Mouse (Mus musculus) limb, embryonic 11.5 days (tissue): ENCODE results near the gene Angptl2. TPM values are rescaled to one million over a fixed set of nuclear protein-coding genes. Genes with fewer than 3 reads are reported as not detected.

Experiments used
- ATAC-seq: fragments of 200-750 bp; cut with Nextera tagmentation; 2 replicates; pipeline ENCODE4 v1.8.0; 2017; ENCODE audit warnings: low read depth; ENCODE audit not compliant: insufficient number of reproducible peaks, low FRiP score, low TSS enrichment
- DNase-seq: peaks from one replicate; pipeline ENCODE4 v3.0.0-alpha.2; 2015; ENCODE audit warnings: low spot score
- H3K27ac ChIP-seq: fragments of 300-500 bp; sonication (generic); replicated peaks from 2 replicates; pipeline ENCODE4 v1.5.1; 2014; ENCODE audit warnings: low read depth, mild to moderate bottlenecking, low read length
- H3K27me3 ChIP-seq: fragments of 300-500 bp; sonication (generic); 2 replicates; pipeline ENCODE4 v1.6.1; 2014; ENCODE audit warnings: mild to moderate bottlenecking, low read length, mixed read lengths; ENCODE audit not compliant: control insufficient read depth, insufficient read depth
- H3K36me3 ChIP-seq: fragments of 300-500 bp; sonication (generic); 2 replicates; pipeline ENCODE4 v1.6.1; 2014; ENCODE audit warnings: mild to moderate bottlenecking, low read length, moderate library complexity, mixed read lengths; ENCODE audit not compliant: control insufficient read depth, insufficient read depth
- H3K4me1 ChIP-seq: fragments of 300-500 bp; sonication (generic); 2 replicates; pipeline ENCODE4 v1.6.1; 2014; ENCODE audit warnings: low read length, mixed read lengths; ENCODE audit not compliant: control insufficient read depth, insufficient read depth
- H3K4me2 ChIP-seq: fragments of 300-500 bp; sonication (generic); 2 replicates; pipeline ENCODE4 v1.6.1; 2014; ENCODE audit warnings: low read depth, mild to moderate bottlenecking, moderate library complexity; ENCODE audit not compliant: severe bottlenecking
- H3K4me3 ChIP-seq: fragments of 300-500 bp; sonication (generic); 2 replicates; pipeline ENCODE4 v1.5.1; 2014; ENCODE audit warnings: low read depth, low read length
- H3K9ac ChIP-seq: fragments of 300-500 bp; sonication (generic); 2 replicates; pipeline ENCODE4 v1.6.1; 2014; ENCODE audit warnings: mild to moderate bottlenecking, low read length
- H3K9me3 ChIP-seq: fragments of 300-500 bp; sonication (generic); 2 replicates; pipeline ENCODE4 v1.6.1; 2016; ENCODE audit warnings: low read length; ENCODE audit not compliant: control insufficient read depth
- WGBS: fragments of 180-500 bp; shearing (Covaris S2); extraction: QIAGEN DNeasy Blood & Tissue Kit; methylation state at CpG from one replicate; pipeline ENCODE4 v1.1.7; 2014; 5-methylcytosine and 5-hydroxymethylcytosine counted together
- polyA plus RNA-seq: library from polyadenylated mRNA; unstranded; fragments of >200 nt; fragmentation: Nextera tagmentation; extraction: Ambion mirVana; gene quantifications from 2 replicates; pipeline ENCODE4 v1.2.1, GENCODE M21; 2014

Angptl2 gene
- 48.8 and 49.2 TPM in 2 replicates for polyA plus RNA-seq

DNA sequence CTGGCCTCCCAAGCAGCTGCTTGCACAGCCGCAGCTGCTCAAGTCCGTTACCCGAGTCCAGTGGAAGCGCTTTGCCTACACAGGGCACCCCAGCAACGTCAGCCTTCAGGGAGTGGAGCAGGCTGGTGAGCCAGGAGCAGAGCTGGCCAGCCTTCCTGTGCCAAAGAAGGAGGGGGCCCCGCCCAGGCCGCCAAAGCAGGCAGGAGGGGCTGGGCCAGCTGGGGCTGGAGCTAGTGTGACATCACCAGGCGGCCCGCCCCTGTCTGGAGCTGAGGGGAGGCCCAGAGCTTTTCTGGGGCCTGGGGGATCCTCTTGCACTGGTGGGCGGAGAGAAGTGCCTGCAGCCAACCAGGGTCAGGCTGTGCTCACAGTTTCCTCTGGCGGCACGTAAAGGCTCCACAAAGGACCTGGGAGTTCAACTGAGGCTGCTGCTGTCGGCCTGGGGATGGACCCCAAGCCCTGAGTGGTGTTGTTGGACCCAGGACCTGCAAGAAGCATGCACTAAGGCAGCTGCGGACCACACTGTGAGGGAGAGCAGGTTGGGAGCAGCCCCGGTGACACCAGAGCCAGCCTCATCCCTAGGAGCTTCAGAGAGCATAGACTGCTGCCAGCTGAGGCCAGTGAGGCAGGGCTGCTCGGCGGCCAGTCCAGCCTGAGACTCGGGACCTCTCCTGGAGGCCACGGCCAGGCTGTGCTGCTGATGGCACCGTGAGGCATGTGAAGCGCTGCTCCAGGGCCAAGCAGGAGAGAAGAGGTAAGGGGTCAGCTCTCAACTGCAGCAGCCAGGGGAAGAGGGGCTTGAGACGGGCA is at the start of gene Angptl2:
Gene Angptl2, plus strand, starts transcription at position 370 of the 810 bp plus-strand sequence.
- Histone ChIP-seq H3K4me3 (peak within 1 kb of the TSS; percentile 77), H3K9ac (peak within 1 kb of the TSS; percentile 84), H3K9me3 (no peaks in the 10 kb centered on the region), H3K36me3 (no peaks in the 10 kb centered on the region), H3K4me1 (peaks cover 46% of the 10 kb centered on the region), H3K4me2 (peak within 1 kb of the TSS; percentile 90), H3K27ac (peak within 1 kb of the TSS; percentile 86), H3K27me3 (no peaks in the 10 kb centered on the region)
- ATAC-seq (peak; percentile 95), DNase-seq (peak; percentile 95)
- under 1% methylated on average over 22 of the region's 22 CpGs for WGBS

DNA sequence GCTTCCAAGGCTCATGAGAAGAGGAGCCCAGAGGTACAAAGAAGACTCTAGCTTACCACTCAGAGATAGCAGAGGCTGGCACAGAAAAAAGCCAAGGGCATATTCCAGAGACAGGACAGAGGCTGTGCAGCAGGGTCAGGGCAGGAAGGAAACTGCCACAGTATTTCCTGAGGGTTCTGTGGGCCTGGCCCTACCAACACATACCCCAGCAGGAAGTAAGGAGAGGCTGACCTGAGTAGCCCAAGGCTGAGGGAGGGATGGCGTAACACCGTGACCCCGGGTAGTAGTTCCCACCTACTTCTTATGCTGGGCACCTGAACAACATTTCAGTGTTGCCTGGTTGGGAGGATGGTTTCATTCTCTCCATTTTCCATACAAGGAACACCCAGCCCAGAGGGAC is 48.8 kb upstream of the Angptl2 start:
- Histone ChIP-seq H3K9me3 (no peaks in the 10 kb centered on the region), H3K36me3 (no peaks in the 10 kb centered on the region), H3K27me3 (0 out of 2 replicates have a peak, but pooled peaks cover 2% of the 10 kb centered on the region), H3K9ac (no peak overlapping the region), H3K4me1 (peaks cover 19% of the 10 kb centered on the region), H3K4me2 (no peak overlapping the region), H3K27ac (no peak overlapping the region), H3K4me3 (no peak overlapping the region)
- ATAC-seq, result no peak
- no peak for DNase-seq
- 86% methylated on average over 3 of the region's 3 CpGs for WGBS

GRCm38 (mm10) chr2:33169445-33169844 is 46.4 kb upstream of the Angptl2 start:
- Histone ChIP-seq H3K9ac (no peak overlapping the region), H3K4me3 (no peak overlapping the region), H3K27ac (no peak overlapping the region), H3K27me3 (0 out of 2 replicates have a peak, but pooled peaks cover 2% of the 10 kb centered on the region), H3K9me3 (no peaks in the 10 kb centered on the region), H3K4me2 (no peak overlapping the region), H3K36me3 (no peaks in the 10 kb centered on the region), H3K4me1 (peaks cover 15% of the 10 kb centered on the region)
- no peak for DNase-seq
- no peak for ATAC-seq
- 69% methylated on average over 6 of the region's 6 CpGs for WGBS

DNA sequence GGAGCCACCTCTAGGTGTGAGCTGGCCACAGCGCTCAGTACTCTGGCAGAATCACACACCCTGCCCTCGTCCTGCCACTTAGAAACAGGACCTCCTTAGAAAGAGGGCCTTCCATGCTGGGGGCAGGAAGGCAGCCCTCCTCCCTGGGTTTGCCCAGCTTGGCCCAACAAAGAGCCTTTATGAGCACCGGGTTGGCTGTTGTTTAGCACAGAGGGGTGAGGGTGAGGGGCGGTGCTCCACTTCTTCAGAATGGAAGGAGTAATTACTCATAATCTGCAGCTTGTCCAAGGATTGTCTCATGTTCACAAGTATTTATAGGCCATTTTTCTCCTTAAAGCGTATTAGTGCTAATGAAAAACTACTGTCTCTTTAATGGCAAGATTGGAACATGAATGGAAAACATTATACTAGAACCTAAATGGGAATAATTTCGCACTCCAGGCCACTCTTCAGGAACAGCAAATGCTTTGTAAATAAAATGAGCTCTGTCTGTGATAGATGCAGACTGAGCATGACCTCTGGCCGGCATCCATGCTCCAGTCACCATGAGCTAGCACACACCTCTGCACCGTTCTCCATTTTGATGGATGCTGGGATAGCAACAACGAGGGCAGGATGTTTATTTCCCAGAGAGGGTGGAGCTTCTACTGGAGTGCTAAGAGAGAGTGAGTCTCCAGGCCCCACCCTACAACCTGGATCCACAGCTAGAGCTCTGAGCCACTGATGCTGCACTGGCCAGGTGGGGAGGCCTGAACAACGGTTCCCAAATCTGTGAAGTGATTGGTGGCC is 44.9 kb upstream of the Angptl2 start:
- 78% methylated on average over 10 of the region's 10 CpGs for whole genome bisulfite sequencing
- no peak for DNase-seq
- Histone ChIP-seq H3K36me3 (no peaks in the 10 kb centered on the region), H3K9me3 (no peaks in the 10 kb centered on the region), H3K9ac (no peak overlapping the region), H3K27ac (no peak overlapping the region), H3K4me3 (no peak overlapping the region), H3K27me3 (0 out of 2 replicates have a peak, but pooled peaks cover 2% of the 10 kb centered on the region), H3K4me2 (no peak overlapping the region), H3K4me1 (peaks cover 2% of the 10 kb centered on the region)
- ATAC-seq, result no peak

DNA sequence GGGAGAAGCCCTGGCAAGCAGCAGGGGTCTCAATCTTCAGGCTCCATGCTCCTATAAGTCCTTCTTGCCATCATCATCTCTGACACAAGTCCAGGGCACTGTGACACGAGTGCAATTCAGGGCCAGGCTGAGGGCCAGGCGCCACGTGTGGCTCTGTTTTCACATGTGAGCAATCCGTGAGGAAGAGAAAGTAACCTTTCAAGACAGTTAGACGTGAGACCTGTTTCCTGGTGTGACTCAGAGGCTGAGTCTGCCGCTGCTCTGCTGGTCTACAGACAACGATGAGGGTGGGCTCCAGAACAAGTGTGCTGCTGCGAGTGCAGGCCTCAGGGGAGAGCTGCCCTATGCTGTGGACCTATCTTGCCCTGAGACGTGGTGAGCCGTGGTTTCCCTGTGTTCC is 42.7 kb upstream of the Angptl2 start:
- H3K27me3 ChIP-seq, result no peaks in the 10 kb centered on the region
- no peak overlapping the region for H3K4me2 ChIP-seq
- H3K9ac ChIP-seq, result no peak overlapping the region
- WGBS, result 77% methylated on average over 10 of the region's 10 CpGs
- peaks cover 4% of the 10 kb centered on the region for H3K4me1 ChIP-seq
- DNase-seq (no peak), ATAC-seq (no peak)
- no peaks in the 10 kb centered on the region for H3K9me3 ChIP-seq
- H3K4me3 ChIP-seq, result no peak overlapping the region
- no peaks in the 10 kb centered on the region for H3K36me3 ChIP-seq
- H3K27ac ChIP-seq, result no peak overlapping the region

DNA sequence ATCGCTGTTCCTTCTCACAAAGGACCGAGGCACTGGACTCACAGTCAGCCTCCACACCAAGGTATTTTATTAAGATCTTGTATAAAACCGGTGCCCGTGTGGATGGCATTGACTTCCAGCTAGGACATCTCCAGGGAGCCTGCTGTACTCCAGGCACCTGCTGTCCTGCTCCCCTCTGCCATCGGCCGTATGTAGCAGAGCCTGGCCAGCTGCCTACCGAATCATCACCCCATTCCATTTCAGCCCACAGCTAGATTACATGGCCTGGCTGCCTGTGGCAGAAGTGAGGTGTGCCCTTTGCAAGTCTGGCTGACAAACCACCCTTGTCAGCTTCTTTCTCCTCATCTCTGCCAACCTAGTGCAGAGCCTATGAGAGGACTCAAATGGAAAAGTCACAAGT is 42.2 kb upstream of the Angptl2 start:
- DNase-seq, result no peak
- Histone ChIP-seq H3K4me2 (no peak overlapping the region), H3K9ac (no peak overlapping the region), H3K27me3 (no peaks in the 10 kb centered on the region), H3K27ac (no peak overlapping the region), H3K36me3 (no peaks in the 10 kb centered on the region), H3K4me3 (no peak overlapping the region), H3K4me1 (peaks cover 10% of the 10 kb centered on the region), H3K9me3 (no peaks in the 10 kb centered on the region)
- no peak for ATAC-seq
- WGBS, result 91% methylated on average over 7 of the region's 7 CpGs

- peaks cover 26% of the 10 kb centered on the region for H3K4me1 ChIP-seq
- no peak for DNase-seq
- 68% methylated on average over 7 of the region's 7 CpGs for WGBS
These were observed 39.4 kb upstream of the Angptl2 start for GRCm38 (mm10) chr2:33176516-33176915.

GRCm38 (mm10) chr2:33176921-33177320 is 38.9 kb upstream of the Angptl2 start:
- ATAC-seq, result no peak
- Histone ChIP-seq H3K27me3 (no peaks in the 10 kb centered on the region), H3K4me1 (peaks cover 26% of the 10 kb centered on the region), H3K36me3 (no peaks in the 10 kb centered on the region), H3K9ac (no peak overlapping the region), H3K9me3 (no peaks in the 10 kb centered on the region), H3K4me3 (no peak overlapping the region), H3K27ac (no peak overlapping the region), H3K4me2 (no peak overlapping the region)
- no peak for DNase-seq
- WGBS, result 62% methylated on average over 2 of the region's 2 CpGs

More at GRCm38 (mm10) chr2:33176516-33176915, 39.4 kb upstream of the Angptl2 start:
- ATAC-seq, result no peak
- no peak overlapping the region for H3K9ac ChIP-seq
- H3K4me2 ChIP-seq, result no peak overlapping the region
- H3K27me3 ChIP-seq, result no peaks in the 10 kb centered on the region
- no peaks in the 10 kb centered on the region for H3K9me3 ChIP-seq
- H3K27ac ChIP-seq, result no peak overlapping the region
- no peak overlapping the region for H3K4me3 ChIP-seq
- no peaks in the 10 kb centered on the region for H3K36me3 ChIP-seq
